Mouse (Mus musculus): ENCODE measurements around the gene Zfp219.

DNA sequence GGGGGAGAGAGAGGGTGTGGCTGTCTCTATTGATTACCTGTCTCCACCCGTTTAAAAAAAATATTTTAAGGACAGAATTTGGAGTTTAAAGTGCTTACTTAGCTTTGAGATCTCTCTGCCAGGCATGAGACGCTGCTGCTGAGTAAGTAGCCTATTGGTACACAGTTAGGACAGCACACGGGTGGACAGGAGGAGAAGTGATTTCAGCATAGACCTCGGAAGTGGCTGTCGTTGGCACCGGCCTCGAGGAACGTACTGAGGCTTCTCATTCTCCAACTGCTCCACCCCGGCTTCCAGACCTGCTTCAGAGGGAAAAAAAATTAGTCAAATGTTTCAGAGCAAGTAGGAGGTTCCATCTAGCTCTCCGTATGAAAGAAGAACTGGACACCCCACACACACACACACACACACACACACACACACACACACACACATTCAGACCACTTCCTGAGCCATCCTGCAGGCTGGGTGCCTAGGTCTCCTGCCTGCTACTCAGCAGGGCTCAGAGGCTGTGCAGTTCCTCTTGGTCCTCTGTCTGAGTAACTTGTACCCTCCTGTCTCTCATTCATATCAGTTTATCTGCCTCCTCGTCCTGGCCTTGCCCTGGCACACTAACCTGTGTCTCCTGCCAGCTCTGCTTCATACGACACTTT is 25.2 kb downstream of the Zfp219 start:
- TF ChIP-seq TCF3 (IDR thresholded peaks at IDR 0.05; ENCODE audit: insufficient read length, low read depth) (no peak), MYOD1 (IDR thresholded peaks at IDR 0.05; ENCODE audit: control insufficient read depth in 1 of 3, insufficient read length in 2 of 3, low read depth in 2 of 3) (no peak), TCF12 (IDR thresholded peaks at IDR 0.05; ENCODE audit: insufficient read depth, poor library complexity, severe bottlenecking) (no peak), E2F4 (IDR thresholded peaks at IDR 0.05; ENCODE audit: insufficient read depth) (no peak)
